Mouse (Mus musculus) olfactory bulb, adult 2 months (tissue): ENCODE measurements at regions not wholly inside any gene's neighbourhood (a gene's known extent, or its start where the extent isn't known, plus 50 kb on each side); places are given as distances from the start of the nearest gene placed in this dataset.

Experiments
- CTCF ChIP-seq: fragments of 200-500 bp; IDR thresholded peaks from 2 replicates; pipeline ENCODE4 v1.5.1; 2012; ENCODE audit warnings: low read depth, mild to moderate bottlenecking, low read length, moderate library complexity; ENCODE audit not compliant: insufficient read depth
- POLR2A ChIP-seq: fragments of 200-500 bp; IDR thresholded peaks from 2 replicates; pipeline ENCODE4 v1.6.1; 2012; ENCODE audit warnings: mild to moderate bottlenecking, low read depth, low read length, moderate library complexity; ENCODE audit not compliant: insufficient read depth

- TF ChIP-seq POLR2A (no peak), CTCF (no peak)
These were observed 401.8 kb downstream of the Btg1 start for GRCm38 (mm10) chr10:97018641-97019040.
